Mouse (Mus musculus) kidney, embryonic 15.5 days (tissue): Measurements from ENCODE around the gene Hoxa7. TPM values are rescaled to one million over a fixed set of nuclear protein-coding genes. Genes with fewer than 3 reads are reported as not detected.

ENCODE experiments used
- ATAC-seq: fragments of 200-750 bp; cut with Nextera tagmentation; replicated peaks from 2 replicates; pipeline ENCODE4 v1.8.0; 2017; ENCODE audit warnings: moderate TSS enrichment; ENCODE audit not compliant: low FRiP score
- H3K27ac ChIP-seq: fragments of 300-500 bp; sonication (generic); 2 replicates; pipeline ENCODE4 v1.5.1; 2015; ENCODE audit warnings: mild to moderate bottlenecking, inconsistent platforms
- H3K27me3 ChIP-seq: fragments of 300-500 bp; sonication (generic); 2 replicates; pipeline ENCODE4 v1.6.1; 2015; ENCODE audit warnings: inconsistent platforms
- H3K36me3 ChIP-seq: fragments of 300-500 bp; sonication (generic); 2 replicates; pipeline ENCODE4 v1.6.1; 2015; ENCODE audit warnings: inconsistent platforms
- H3K4me1 ChIP-seq: fragments of 300-500 bp; sonication (generic); 2 replicates; pipeline ENCODE4 v1.6.1; 2015; ENCODE audit warnings: inconsistent platforms
- H3K4me2 ChIP-seq: fragments of 300-500 bp; sonication (generic); 2 replicates; pipeline ENCODE4 v1.6.1; 2015; ENCODE audit warnings: moderate library complexity, mild to moderate bottlenecking, inconsistent platforms
- H3K4me3 ChIP-seq: fragments of 300-500 bp; sonication (generic); replicated peaks from 2 replicates; pipeline ENCODE4 v1.5.1; 2015; ENCODE audit warnings: mild to moderate bottlenecking, inconsistent platforms
- H3K9ac ChIP-seq: fragments of 300-500 bp; sonication (generic); 2 replicates; pipeline ENCODE4 v1.6.1; 2015; ENCODE audit warnings: mild to moderate bottlenecking, inconsistent platforms
- H3K9me3 ChIP-seq: fragments of 300-500 bp; sonication (generic); replicated peaks from 2 replicates; pipeline ENCODE4 v1.6.1; 2016; ENCODE audit warnings: inconsistent platforms
- WGBS: fragments of 180-500 bp; shearing (Covaris S2); methylation state at CpG from one replicate; pipeline ENCODE4 v1.1.7; 2015; ENCODE audit warnings: mixed read lengths; 5-methylcytosine and 5-hydroxymethylcytosine counted together
- polyA plus RNA-seq: library from polyadenylated mRNA; unstranded; fragments of >200 nt; fragmentation: Nextera tagmentation; extraction: Ambion mirVana; gene quantifications from 2 replicates; pipeline ENCODE4 v1.2.1, GENCODE M21; 2015

Hoxa7 gene
- polyA plus RNA-seq, 1 experiment from 2014 or later: 27.2 TPM

DNA sequence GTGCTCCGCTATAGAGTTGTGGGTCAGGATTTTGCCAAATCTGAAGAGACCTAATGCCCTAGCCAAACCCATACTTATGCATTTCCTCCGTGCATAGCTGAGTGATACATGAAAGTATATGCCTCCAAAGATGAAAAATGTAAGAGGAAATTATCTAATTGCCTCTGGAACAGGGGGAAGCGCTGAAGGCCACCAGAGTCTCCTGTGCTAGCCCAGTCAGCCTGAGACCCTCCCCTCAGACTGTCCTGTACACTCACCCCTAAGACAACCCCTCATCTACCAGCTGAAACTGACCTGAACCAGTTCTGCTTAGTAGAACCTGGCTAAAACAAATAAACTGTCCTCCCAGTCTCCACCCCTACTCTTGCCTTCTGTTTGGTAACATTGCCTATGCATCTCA lies 40.9 kb downstream of the Hoxa7 start:
- 44% methylated on average over 3 of the region's 3 CpGs for WGBS
- ATAC-seq: no peak
- peak overlapping the region; percentile 98 for H3K27ac ChIP-seq

GRCm38 (mm10) chr6:52180213-52180710 lies 41.4 kb downstream of the Hoxa7 start:
- H3K36me3 ChIP-seq: 0 out of 2 replicates have a peak, but pooled peaks cover 7% of the 10 kb centered on the region
- ATAC-seq: no peak
- H3K27ac ChIP-seq: peak overlapping the region; percentile 98
- H3K9ac ChIP-seq: peak overlapping the region; percentile 56
- no peaks in the 10 kb centered on the region for H3K9me3 ChIP-seq
- H3K4me2 ChIP-seq: peak overlapping the region; percentile 67
- 20% methylated on average over 11 of the region's 11 CpGs for WGBS
- peaks cover 91% of the 10 kb centered on the region for H3K4me1 ChIP-seq
- peak overlapping the region; percentile 62 for H3K4me3 ChIP-seq
- no peaks in the 10 kb centered on the region for H3K27me3 ChIP-seq

More for the DNA sequence above, 40.9 kb downstream of the Hoxa7 start:
- Histone ChIP-seq H3K9ac (peak overlapping the region; percentile 56), H3K27me3 (no peaks in the 10 kb centered on the region), H3K36me3 (0 out of 2 replicates have a peak, but pooled peaks cover 7% of the 10 kb centered on the region), H3K4me1 (peaks cover 96% of the 10 kb centered on the region), H3K4me3 (peak overlapping the region; percentile 62), H3K9me3 (no peaks in the 10 kb centered on the region), H3K4me2 (peak overlapping the region; percentile 67)

GRCm38 (mm10) chr6:52179690-52180089 lies 42.0 kb downstream of the Hoxa7 start:
- H3K36me3 ChIP-seq: 0 out of 2 replicates have a peak, but pooled peaks cover 7% of the 10 kb centered on the region
- peak overlapping the region; percentile 62 for H3K4me3 ChIP-seq
- H3K4me2 ChIP-seq: peak overlapping the region; percentile 67
- no peaks in the 10 kb centered on the region for H3K27me3 ChIP-seq
- H3K27ac ChIP-seq: peak overlapping the region; percentile 98
- WGBS: 11% methylated on average over 10 of the region's 10 CpGs
- ATAC-seq: no peak
- no peaks in the 10 kb centered on the region for H3K9me3 ChIP-seq
- peak overlapping the region; percentile 56 for H3K9ac ChIP-seq
- peaks cover 91% of the 10 kb centered on the region for H3K4me1 ChIP-seq

- H3K9me3 ChIP-seq: no peaks in the 10 kb centered on the region
- no peaks in the 10 kb centered on the region for H3K27me3 ChIP-seq
- peak overlapping the region; percentile 56 for H3K9ac ChIP-seq
- WGBS: 13% methylated on average over 4 of the region's 4 CpGs
- H3K4me2 ChIP-seq: peak overlapping the region; percentile 67
- no peak for ATAC-seq
- peaks cover 89% of the 10 kb centered on the region for H3K4me1 ChIP-seq
- 0 out of 2 replicates have a peak, but pooled peaks cover 7% of the 10 kb centered on the region for H3K36me3 ChIP-seq
- H3K4me3 ChIP-seq: peak overlapping the region; percentile 62
- H3K27ac ChIP-seq: peak overlapping the region; percentile 98
Measured at GRCm38 (mm10) chr6:52178918-52179665, 42.6 kb downstream of the Hoxa7 start.

- peak overlapping the region; percentile 98 for H3K27ac ChIP-seq
- H3K4me2 ChIP-seq: peak overlapping the region; percentile 67
- H3K4me3 ChIP-seq: peak overlapping the region; percentile 62
- H3K9me3 ChIP-seq: no peaks in the 10 kb centered on the region
- no peak for ATAC-seq
- H3K9ac ChIP-seq: peak overlapping the region; percentile 78
- no peaks in the 10 kb centered on the region for H3K27me3 ChIP-seq
- WGBS: 9% methylated on average over 9 of the region's 9 CpGs
- peaks cover 87% of the 10 kb centered on the region for H3K4me1 ChIP-seq
- 0 out of 2 replicates have a peak, but pooled peaks cover 7% of the 10 kb centered on the region for H3K36me3 ChIP-seq
Measured at GRCm38 (mm10) chr6:52177806-52178205, 43.8 kb downstream of the Hoxa7 start.

DNA sequence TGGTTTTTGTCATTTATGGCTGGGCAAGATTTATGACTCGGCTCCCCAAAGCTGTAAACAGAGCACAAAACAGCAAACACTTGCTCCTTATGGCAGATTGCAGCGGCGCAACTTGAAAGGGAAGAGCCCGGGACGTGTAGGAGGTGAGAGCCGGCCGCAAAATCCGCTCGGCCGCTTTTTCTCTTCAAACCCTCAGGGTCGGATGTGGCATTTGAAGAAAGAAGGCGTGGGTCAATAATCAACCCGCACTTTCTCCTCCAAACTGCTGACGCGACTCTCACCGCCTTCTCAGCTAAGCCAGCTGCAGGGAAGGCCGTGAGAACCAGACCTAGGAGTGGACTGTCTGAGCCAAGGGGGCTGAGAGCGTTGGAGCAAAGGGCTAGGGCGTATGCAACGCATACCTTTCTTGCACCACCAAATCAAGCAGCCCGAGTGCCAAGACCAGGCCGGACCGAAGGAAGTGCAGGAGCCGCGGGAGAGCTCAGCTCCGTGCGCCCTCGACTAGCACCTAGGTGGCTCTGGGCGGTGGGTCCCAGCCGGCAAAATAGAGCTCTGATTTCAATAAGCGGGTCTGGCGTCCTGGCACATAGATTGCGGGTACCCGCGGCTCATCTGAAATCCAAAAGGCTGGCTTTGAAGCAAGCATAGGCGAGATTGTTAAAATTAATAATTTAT lies 44.5 kb downstream of the Hoxa7 start, which contains the start of gene 5730596B20Rik:
Gene 5730596B20Rik, plus strand, starts transcription at position 438 of the 675 bp plus-strand sequence.
- H3K4me1 ChIP-seq: peaks cover 87% of the 10 kb centered on the region
- H3K27ac ChIP-seq: peak within 1 kb of the TSS; percentile 98
- peak; percentile 27 for ATAC-seq
- H3K9ac ChIP-seq: peak within 1 kb of the TSS; percentile 78
- peak within 1 kb of the TSS; percentile 67 for H3K4me2 ChIP-seq
- WGBS: 1% methylated on average over 36 of the region's 36 CpGs
- H3K9me3 ChIP-seq: no peaks in the 10 kb centered on the region
- 0 out of 2 replicates have a peak, but pooled peaks cover 6% of the 10 kb centered on the region for H3K36me3 ChIP-seq
- H3K4me3 ChIP-seq: peak within 1 kb of the TSS; percentile 62
- H3K27me3 ChIP-seq: no peaks in the 10 kb centered on the region

- 2% methylated on average over 6 of the region's 6 CpGs for WGBS
- Histone ChIP-seq H3K4me2 (peak overlapping the region; percentile 67), H3K36me3 (no peaks in the 10 kb centered on the region), H3K9ac (peak overlapping the region; percentile 78), H3K27ac (peak overlapping the region; percentile 98), H3K4me3 (peak overlapping the region; percentile 62), H3K9me3 (no peaks in the 10 kb centered on the region), H3K4me1 (peaks cover 87% of the 10 kb centered on the region), H3K27me3 (no peaks in the 10 kb centered on the region)
- ATAC-seq: no peak
Measured at GRCm38 (mm10) chr6:52176391-52176790, 45.3 kb downstream of the Hoxa7 start.

DNA sequence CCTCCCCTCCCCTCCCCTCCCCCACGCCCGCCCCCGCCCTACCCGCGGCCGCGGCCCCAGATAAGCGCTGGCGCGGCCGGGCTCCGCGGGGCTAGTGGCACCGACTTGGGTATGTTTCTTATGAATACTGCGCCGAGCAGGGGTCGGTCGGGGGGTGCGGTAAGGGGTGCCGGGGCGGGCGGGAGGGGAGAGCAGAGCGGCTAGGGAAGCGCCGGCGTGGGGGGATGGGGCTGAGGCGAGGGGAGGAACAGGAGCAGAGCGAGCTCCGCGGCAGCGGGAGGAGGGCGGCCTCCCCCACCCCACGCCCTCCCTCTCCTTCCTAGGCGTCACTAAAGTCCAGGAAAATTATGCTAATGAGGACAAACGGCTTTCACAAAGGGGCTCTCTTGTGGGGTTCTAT lies 45.8 kb downstream of the Hoxa7 start:
- Histone ChIP-seq H3K27ac (peak overlapping the region; percentile 98), H3K9ac (peak overlapping the region; percentile 78), H3K4me2 (peak overlapping the region; percentile 67), H3K27me3 (no peaks in the 10 kb centered on the region), H3K9me3 (no peaks in the 10 kb centered on the region), H3K4me1 (peaks cover 87% of the 10 kb centered on the region), H3K4me3 (peak overlapping the region; percentile 62), H3K36me3 (no peaks in the 10 kb centered on the region)
- WGBS: 0% methylated on average over 18 of the region's 35 CpGs
- ATAC-seq: peak; percentile 29

- Histone ChIP-seq H3K36me3 (no peaks in the 10 kb centered on the region), H3K27ac (peak overlapping the region; percentile 98), H3K9ac (peak overlapping the region; percentile 78), H3K4me2 (peak overlapping the region; percentile 67), H3K4me3 (peak overlapping the region; percentile 62), H3K9me3 (no peaks in the 10 kb centered on the region), H3K4me1 (peaks cover 87% of the 10 kb centered on the region), H3K27me3 (no peaks in the 10 kb centered on the region)
- peak; percentile 59 for ATAC-seq
- WGBS: 2% methylated on average over 41 of the region's 41 CpGs
Measured at GRCm38 (mm10) chr6:52174968-52175751, 46.5 kb downstream of the Hoxa7 start.

DNA sequence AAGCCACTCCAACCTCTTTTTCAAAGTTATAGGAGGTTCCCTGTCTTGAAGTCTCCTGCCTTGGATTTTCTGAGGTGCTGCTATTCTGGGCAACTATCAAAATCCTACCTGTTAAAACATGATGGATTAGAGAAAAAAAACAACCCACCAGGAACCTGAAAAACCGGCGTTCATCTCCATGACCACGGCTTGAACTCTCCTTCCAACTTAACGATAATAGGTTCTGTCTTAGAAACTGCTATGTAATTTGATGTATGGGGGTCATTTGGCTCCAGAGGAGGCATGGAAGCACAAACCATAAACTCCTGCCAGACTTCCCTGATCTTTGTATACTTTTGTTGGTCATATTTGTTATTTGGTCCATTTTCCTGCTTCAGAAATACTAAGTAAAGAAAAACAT lies 48.0 kb downstream of the Hoxa7 start:
- Histone ChIP-seq H3K4me3 (peak overlapping the region; percentile 37), H3K27ac (peak overlapping the region; percentile 97), H3K9ac (no peak overlapping the region), H3K36me3 (0 out of 2 replicates have a peak, but pooled peaks cover 4% of the 10 kb centered on the region), H3K4me1 (peaks cover 83% of the 10 kb centered on the region), H3K9me3 (no peaks in the 10 kb centered on the region), H3K27me3 (no peaks in the 10 kb centered on the region), H3K4me2 (peak overlapping the region; percentile 70)
- WGBS: 4% methylated on average over 4 of the region's 4 CpGs
- no peak for ATAC-seq

- Histone ChIP-seq H3K36me3 (0 out of 2 replicates have a peak, but pooled peaks cover 4% of the 10 kb centered on the region), H3K9me3 (no peaks in the 10 kb centered on the region), H3K27me3 (no peaks in the 10 kb centered on the region), H3K4me2 (peak overlapping the region; percentile 70), H3K27ac (peak overlapping the region; percentile 97), H3K4me1 (peaks cover 83% of the 10 kb centered on the region), H3K9ac (peak overlapping the region; percentile 48), H3K4me3 (peak overlapping the region; percentile 37)
- under 1% methylated on average over 35 of the region's 35 CpGs for WGBS
- ATAC-seq: peak; percentile 50
Measured at GRCm38 (mm10) chr6:52172501-52172900, 49.2 kb downstream of the Hoxa7 start.
